In the genomic region with DNA sequence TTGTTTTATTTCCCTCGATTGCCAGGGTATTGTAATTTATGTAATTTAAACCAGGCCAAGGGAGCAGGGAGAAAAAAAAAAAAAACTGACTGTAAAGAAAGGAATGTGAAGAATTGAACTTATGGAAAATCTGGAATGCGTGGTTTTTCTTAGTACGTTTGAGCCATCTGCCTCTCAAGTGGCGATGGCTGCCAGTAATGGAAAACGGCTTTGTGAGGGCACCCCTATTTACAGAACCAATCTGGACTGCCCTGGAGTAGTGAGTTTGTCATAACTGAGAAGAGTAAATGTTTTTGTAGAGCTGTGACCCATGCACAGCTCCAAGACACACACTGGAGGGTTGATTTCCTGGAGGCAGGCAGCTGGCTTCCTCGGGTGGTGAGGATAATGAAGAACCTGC, we compare ENCODE assay signal across 25 mouse cellular contexts. TPM values are rescaled to one million over a fixed set of nuclear protein-coding genes. Genes with fewer than 3 reads are reported as not detected.
DNase-seq lines count a peak whose midpoint lies in the region; ATAC-seq and TF ChIP-seq lines count a peak whose summit lies in the region.
"Had no signal": no experiment of that assay in that cellular context is flagged by ENCODE, and none has a peak within 500 bp of the region (broad histone marks: within the 10 kb centered on the region; RNA-seq: fewer than 3 reads in every experiment).

No protein-coding gene starts in this region.

- H3K9me3 ChIP-seq in intestine, embryonic 14.5 days (ENCODE audit: control insufficient read depth, low read length) = no peaks in the 10 kb centered on the region
- H3K9me3 ChIP-seq in intestine, postnatal 0 days (ENCODE audit: control insufficient read depth) = no peaks in the 10 kb centered on the region
- no peaks in the 10 kb centered on the region for H3K9me3 ChIP-seq in embryonic facial prominence, embryonic 12.5 days
- H3K9me3 ChIP-seq in limb, embryonic 14.5 days (ENCODE audit: control insufficient read depth, low read length) = no peaks in the 10 kb centered on the region
- no peaks in the 10 kb centered on the region for H3K9me3 ChIP-seq in hindbrain, embryonic 12.5 days (replicated peaks)
- H3K9me3 ChIP-seq: heart, embryonic 15.5 days; kidney, embryonic 15.5 days had no signal

- no peak for DNase-seq in intestine, embryonic 14.5 days (ENCODE audit: low spot score)
- DNase-seq in Muller cell, postnatal 12 days (ENCODE audit: inconsistent ontology term) = peak; percentile 87
- DNase-seq in limb, embryonic 14.5 days (ENCODE audit: low spot score) = peak; percentile 74
- no peak for DNase-seq in thymus, postnatal 10 days (ENCODE audit: low spot score in 2 of 2)
- DNase-seq: adrenal gland, adult 2 months; cerebellum, adult 11-12 months; cerebellum, postnatal 10 days; heart, postnatal 36 days; kidney, postnatal 4 days; liver, postnatal 0 days; lung, postnatal 14 days; right cerebral cortex, adult 18-20 months; right cerebral cortex, postnatal 4 days; thymus, adult 18-20 months; thymus, postnatal 4 days had no signal

- peaks cover 4% of the 10 kb centered on the region for H3K4me1 ChIP-seq in intestine, embryonic 14.5 days (replicated peaks; ENCODE audit: control insufficient read depth, insufficient read depth, low read length)
- H3K4me1 ChIP-seq in intestine, postnatal 0 days (replicated peaks; ENCODE audit: control insufficient read depth, insufficient read depth, low read length) = no peaks in the 10 kb centered on the region
- H3K4me1 ChIP-seq in embryonic facial prominence, embryonic 12.5 days = peaks cover 12% of the 10 kb centered on the region; the same call in 1 of the 2 replicates
- peaks cover 13% of the 10 kb centered on the region for H3K4me1 ChIP-seq in limb, embryonic 14.5 days (ENCODE audit: control insufficient read depth, insufficient read depth, low read length)
- H3K4me1 ChIP-seq in hindbrain, embryonic 12.5 days = no peaks in the 10 kb centered on the region

- WGBS in intestine, embryonic 14.5 days = 31% methylated on average over 6 of the region's 6 CpGs
- 58% methylated on average over 6 of the region's 6 CpGs for WGBS in intestine, postnatal 0 days
- 22% methylated on average over 6 of the region's 6 CpGs for WGBS in embryonic facial prominence, embryonic 12.5 days
- WGBS in limb, embryonic 14.5 days = 14% methylated on average over 6 of the region's 6 CpGs
- WGBS in hindbrain, embryonic 12.5 days = 53% methylated on average over 6 of the region's 6 CpGs

- TF ChIP-seq POLR2A in limb, embryonic 14.5 days (IDR thresholded peaks at IDR 0.05; ENCODE audit: borderline replicate concordance, extremely low read depth, insufficient read depth, insufficient read length) = no peak

- H3K36me3 ChIP-seq in intestine, embryonic 14.5 days (ENCODE audit: control insufficient read depth, insufficient read depth, low read length) = peaks cover 59% of the 10 kb centered on the region
- H3K36me3 ChIP-seq in intestine, postnatal 0 days (ENCODE audit: control insufficient read depth, insufficient read depth) = peaks cover 32% of the 10 kb centered on the region
- peaks cover 40% of the 10 kb centered on the region for H3K36me3 ChIP-seq in embryonic facial prominence, embryonic 12.5 days
- peaks cover 86% of the 10 kb centered on the region for H3K36me3 ChIP-seq in limb, embryonic 14.5 days (ENCODE audit: control insufficient read depth, insufficient read depth, low read length)
- peaks cover 44% of the 10 kb centered on the region for H3K36me3 ChIP-seq in hindbrain, embryonic 12.5 days

- H3K9ac ChIP-seq in intestine, embryonic 14.5 days (ENCODE audit: low read length) = no peak overlapping the region
- H3K9ac ChIP-seq in intestine, postnatal 0 days (ENCODE audit: low read depth, low read length) = no peak overlapping the region
- no peak overlapping the region for H3K9ac ChIP-seq in embryonic facial prominence, embryonic 12.5 days
- H3K9ac ChIP-seq in limb, embryonic 14.5 days (ENCODE audit: low read depth, low read length, severe bottlenecking) = no peak overlapping the region
- no peak overlapping the region for H3K9ac ChIP-seq in hindbrain, embryonic 12.5 days
- H3K9ac ChIP-seq: heart, embryonic 15.5 days; kidney, embryonic 15.5 days; liver, postnatal 0 days had no signal

- no peaks in the 10 kb centered on the region for H3K27me3 ChIP-seq in intestine, embryonic 14.5 days (replicated peaks; ENCODE audit: control insufficient read depth, insufficient read depth, low read length)
- H3K27me3 ChIP-seq in intestine, postnatal 0 days (replicated peaks; ENCODE audit: control insufficient read depth, insufficient read depth, low read length) = no peaks in the 10 kb centered on the region
- H3K27me3 ChIP-seq in embryonic facial prominence, embryonic 12.5 days = no peaks in the 10 kb centered on the region
- no peaks in the 10 kb centered on the region for H3K27me3 ChIP-seq in limb, embryonic 14.5 days (ENCODE audit: control insufficient read depth, insufficient read depth, low read length)
- no peaks in the 10 kb centered on the region for H3K27me3 ChIP-seq in hindbrain, embryonic 12.5 days
- H3K27me3 ChIP-seq: heart, embryonic 15.5 days; kidney, embryonic 15.5 days had no signal

- H3K4me2 ChIP-seq in intestine, embryonic 14.5 days (ENCODE audit: low read length) = no peak overlapping the region
- no peak overlapping the region for H3K4me2 ChIP-seq in intestine, postnatal 0 days (replicated peaks; ENCODE audit: low read depth)
- no peak overlapping the region for H3K4me2 ChIP-seq in embryonic facial prominence, embryonic 12.5 days (replicated peaks)
- H3K4me2 ChIP-seq in limb, embryonic 14.5 days (replicated peaks; ENCODE audit: low read depth, low read length, severe bottlenecking) = no peak overlapping the region
- no peak overlapping the region for H3K4me2 ChIP-seq in hindbrain, embryonic 12.5 days (replicated peaks)
- H3K4me2 ChIP-seq: heart, embryonic 15.5 days; kidney, embryonic 15.5 days; liver, embryonic 11.5 days; midbrain, embryonic 11.5 days had no signal

- peak overlapping the region; percentile 23; the same call in 1 of the 2 replicates for H3K27ac ChIP-seq in intestine, embryonic 14.5 days (ENCODE audit: low read depth)
- no peak overlapping the region for H3K27ac ChIP-seq in intestine, postnatal 0 days (ENCODE audit: low read depth, low read length)
- H3K27ac ChIP-seq in embryonic facial prominence, embryonic 12.5 days = peak overlapping the region; percentile 70
- H3K27ac ChIP-seq in limb, embryonic 14.5 days (replicated peaks; ENCODE audit: low read depth, low read length) = peak overlapping the region; percentile 58; the same call in 1 of the 2 replicates
- no peak overlapping the region for H3K27ac ChIP-seq in hindbrain, embryonic 12.5 days
- H3K27ac ChIP-seq: heart, embryonic 15.5 days; kidney, embryonic 15.5 days had no signal

- no peak for TF ChIP-seq CTCF in intestine, postnatal 0 days (IDR thresholded peaks at IDR 0.05; ENCODE audit: low read depth)

- ATAC-seq in intestine, embryonic 14.5 days (replicated peaks; ENCODE audit: low FRiP score, low TSS enrichment, low read depth) = no peak
- ATAC-seq in intestine, postnatal 0 days = no peak
- no peak for ATAC-seq in embryonic facial prominence, embryonic 12.5 days (ENCODE audit: insufficient number of reproducible peaks, insufficient read depth, low FRiP score, low TSS enrichment)
- peak; percentile 50; the same call in 1 of the 2 replicates for ATAC-seq in limb, embryonic 14.5 days (ENCODE audit: low FRiP score, low read depth)
- no peak for ATAC-seq in hindbrain, embryonic 12.5 days (ENCODE audit: low FRiP score)
- ATAC-seq: hindbrain, embryonic 16.5 days; intestine, embryonic 16.5 days; liver, postnatal 0 days had no signal

- H3K4me3 ChIP-seq in intestine, embryonic 14.5 days (ENCODE audit: low read depth, low read length) = no peak overlapping the region
- H3K4me3 ChIP-seq in intestine, postnatal 0 days (ENCODE audit: low read depth, low read length) = no peak overlapping the region
- H3K4me3 ChIP-seq in embryonic facial prominence, embryonic 12.5 days = no peak overlapping the region
- no peak overlapping the region for H3K4me3 ChIP-seq in limb, embryonic 14.5 days (replicated peaks; ENCODE audit: low read length)
- no peak overlapping the region for H3K4me3 ChIP-seq in hindbrain, embryonic 12.5 days
- H3K4me3 ChIP-seq: erythroblast, embryonic 14.5 days; heart, embryonic 15.5 days; kidney, embryonic 15.5 days had no signal

RNA-seq across cellular contexts. Expression of a gene that starts 32.4 kb away (rescaled TPM):
- 9.3 and 11.5 TPM in 2 replicates for polyA plus RNA-seq in intestine, embryonic 14.5 days (2014; fragmentation: Nextera tagmentation; extraction: Ambion mirVana)
- polyA plus RNA-seq in intestine, postnatal 0 days (2015; fragmentation: Nextera tagmentation; extraction: Ambion mirVana) = 1.9 and 2.4 TPM in 2 replicates
- polyA plus RNA-seq in embryonic facial prominence, embryonic 12.5 days (2016; fragmentation: Nextera tagmentation; extraction: Ambion mirVana) = 18.3 and 20.8 TPM in 2 replicates
- 83.7 and 98.3 TPM in 2 replicates for polyA plus RNA-seq in limb, embryonic 14.5 days (2012; rRNA removed)
- 39.6 and 40.9 TPM in 2 replicates for polyA plus RNA-seq in limb, embryonic 14.5 days (2014; fragmentation: Nextera tagmentation; extraction: Ambion mirVana)
- 15.8 and 21.5 TPM in 2 replicates for polyA plus RNA-seq in hindbrain, embryonic 12.5 days (2016; fragmentation: Nextera tagmentation; extraction: Ambion mirVana)
- polyA plus RNA-seq: erythroblast, embryonic 14.5 days had no signal

Comparison
In these comparisons a context has a peak if more than half of its experiments do, and no peak if none do; other contexts are left out.
1. H3K27ac ChIP-seq: peak in intestine, embryonic 14.5 days (single experiment), embryonic facial prominence, embryonic 12.5 days (single experiment) and limb, embryonic 14.5 days (single experiment); none in intestine, postnatal 0 days (single experiment) and hindbrain, embryonic 12.5 days (single experiment).
2. DNase-seq: peak in Muller cell, postnatal 12 days (single experiment) and limb, embryonic 14.5 days (single experiment); none in intestine, embryonic 14.5 days (single experiment) and thymus, postnatal 10 days (0 of 2).